Mouse (Mus musculus): Measurements from ENCODE around the gene Arl4c.
A peak's percentile ranks its signal among the peaks of the same experiment; 100 is the strongest.

Arl4c gene

DNA sequence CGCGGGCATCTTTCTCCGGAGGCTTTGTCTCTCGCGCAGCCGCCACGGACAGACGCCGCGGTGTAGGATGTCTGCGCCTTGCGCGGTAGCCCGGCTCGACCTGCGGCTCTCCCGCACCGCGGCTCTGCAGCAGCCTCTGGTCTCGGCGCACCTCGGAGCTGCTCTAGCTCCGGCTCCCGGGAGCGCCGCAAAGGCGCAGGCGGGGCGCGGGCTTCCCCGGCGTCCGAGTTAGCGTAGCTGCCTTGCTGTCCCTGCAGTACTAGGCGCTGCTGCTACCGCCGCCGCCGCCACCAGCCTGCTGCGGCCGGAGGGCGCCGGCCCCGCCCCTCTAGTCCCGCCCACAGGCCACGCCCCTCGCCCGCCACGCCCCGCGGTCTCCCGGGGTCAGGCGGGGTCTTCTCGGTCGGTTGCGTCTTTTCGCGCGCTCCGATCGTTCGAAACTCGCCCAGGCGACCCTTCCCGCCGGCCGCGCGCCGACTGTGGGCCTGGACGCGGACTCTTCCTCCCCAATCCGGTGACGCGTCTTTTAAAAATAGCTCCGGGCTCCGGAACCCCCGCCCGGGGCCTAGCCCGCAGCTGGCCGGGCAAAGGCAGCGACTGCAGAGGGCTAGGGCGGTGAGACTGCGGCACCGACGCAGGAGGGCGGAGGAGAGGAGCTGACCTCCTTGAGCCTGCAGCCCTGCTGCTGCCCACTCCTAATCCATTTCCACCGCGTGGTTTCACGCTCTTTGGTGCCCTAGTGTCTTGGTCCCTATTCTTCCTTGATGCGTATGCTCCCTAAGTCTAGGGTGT lies at the start of gene Arl4c:
Gene Arl4c (minus strand): TSS at position 352 of the 792 bp plus-strand sequence.
- DNase-seq: peak; percentile 71 to 87

DNA sequence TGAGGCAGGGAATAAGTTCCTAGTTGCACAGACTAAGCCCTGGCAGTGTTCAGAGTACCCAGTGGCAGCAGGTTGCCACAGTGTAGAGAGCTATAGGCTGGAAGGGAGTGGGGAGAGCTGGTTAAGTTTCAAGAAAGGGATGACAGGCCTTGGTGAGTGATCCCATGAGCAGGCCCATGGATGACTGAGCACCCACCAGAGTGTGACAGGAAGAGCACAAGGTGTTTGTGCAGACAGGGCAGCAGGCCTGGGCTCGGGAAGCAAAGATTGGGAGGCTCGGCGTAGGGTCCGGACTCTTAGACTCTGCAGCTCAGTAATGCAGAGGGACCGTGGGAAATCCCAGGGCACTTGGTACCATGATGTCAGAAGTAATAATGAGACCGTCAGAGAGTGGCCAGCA lies 49.3 kb upstream of the Arl4c start:
- DNase-seq: peak; percentile 78 to 79

DNA sequence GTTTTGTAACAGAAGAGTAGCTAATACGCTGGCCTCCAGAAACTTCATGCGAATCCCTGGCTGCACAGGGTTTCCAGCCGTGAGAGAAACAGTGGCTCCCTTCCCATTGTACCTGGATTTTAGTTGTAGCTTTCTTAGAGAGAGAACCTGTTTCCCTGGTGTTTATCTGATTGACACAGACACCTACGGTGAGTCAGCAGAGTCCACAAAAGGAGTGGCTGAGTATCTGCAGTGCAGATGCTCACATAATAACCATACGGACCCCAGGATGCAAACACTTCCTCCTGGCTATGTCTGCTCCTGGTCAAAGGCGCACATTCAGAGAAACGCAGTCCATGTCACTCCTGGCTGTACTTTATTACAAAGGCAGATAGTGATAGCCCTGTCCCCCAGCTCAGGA lies 48.6 kb upstream of the Arl4c start:
- DNase-seq: no peak

DNA sequence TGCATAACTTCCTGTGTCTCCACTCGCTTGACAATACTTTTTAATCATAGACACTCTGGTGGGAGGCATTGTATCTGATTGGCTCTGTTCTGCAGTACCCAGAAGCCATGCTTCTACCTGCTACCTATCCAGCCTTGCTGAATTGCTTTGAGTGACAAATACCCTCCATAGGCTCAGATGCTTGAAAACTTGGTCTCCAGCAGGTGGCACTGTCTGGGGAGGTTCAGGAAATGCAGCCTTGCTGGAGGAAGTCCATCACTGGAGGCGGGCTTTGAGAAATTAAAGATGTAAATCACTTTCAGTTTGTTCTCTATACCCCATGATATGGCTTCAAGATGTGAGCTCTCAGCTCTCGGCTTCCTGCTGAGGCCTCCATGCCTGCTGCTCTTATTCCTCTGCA lies 48.1 kb upstream of the Arl4c start:
- DNase-seq: peak in 1 of 2 experiments; percentile 61

DNA sequence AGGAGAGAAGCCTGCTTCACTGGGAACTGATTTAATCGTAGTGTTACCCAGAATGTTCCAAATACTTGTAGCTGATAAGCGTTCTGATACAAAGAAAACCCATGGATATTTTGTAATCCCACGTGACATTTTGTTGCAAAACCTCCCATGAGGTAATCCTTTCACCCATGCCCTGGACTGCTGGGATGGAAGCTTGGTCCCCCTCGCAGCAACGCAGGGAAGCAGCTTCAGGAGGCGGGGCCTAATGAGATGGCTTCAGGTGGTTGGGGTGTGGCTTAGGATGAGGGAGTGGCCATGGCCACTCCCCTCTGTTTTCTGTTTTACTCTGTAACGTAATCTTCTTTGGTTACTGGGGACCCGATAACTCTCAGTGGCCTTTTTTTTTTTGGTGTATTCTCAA lies 47.1 kb upstream of the Arl4c start:
- DNase-seq: no peak

DNA sequence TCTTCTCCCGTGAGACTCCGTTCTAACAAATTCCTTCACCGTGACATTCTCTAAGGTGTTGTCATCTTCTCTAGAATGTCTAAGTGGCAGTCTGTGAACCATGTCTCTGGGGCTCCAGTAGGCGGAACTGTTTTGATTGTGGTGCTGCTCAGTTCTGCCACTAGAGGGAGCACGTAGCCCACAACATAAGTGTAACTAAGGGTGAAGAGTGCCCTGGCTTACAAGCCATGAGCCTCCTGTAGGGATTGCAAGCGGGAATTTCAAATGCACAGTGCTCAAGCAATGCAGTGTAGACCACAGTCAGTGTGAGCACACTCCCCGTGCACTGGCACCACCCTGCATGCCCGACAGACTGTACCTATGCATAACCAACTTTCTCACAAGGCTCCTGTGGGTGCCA lies 43.2 kb upstream of the Arl4c start:
- peak; percentile 79 to 85 for DNase-seq

DNA sequence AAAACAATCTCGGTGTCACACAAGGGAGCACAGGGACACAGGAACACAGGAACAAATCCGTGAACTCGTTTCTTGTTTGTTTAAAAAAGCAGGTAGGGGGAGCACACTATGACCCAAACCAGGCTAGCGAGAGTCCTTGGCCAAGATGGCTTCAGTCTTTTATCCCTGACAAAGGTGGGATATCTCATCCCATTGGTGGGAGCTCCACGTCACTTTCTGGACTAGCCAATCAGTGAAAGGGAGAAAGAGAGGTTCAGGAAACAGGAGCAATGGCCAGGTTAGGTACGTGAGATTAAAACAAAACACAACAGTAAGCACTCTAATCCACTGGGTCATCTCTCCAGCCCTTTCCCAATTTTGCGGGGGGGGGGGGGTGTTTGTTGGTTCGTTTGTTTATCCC lies 42.2 kb upstream of the Arl4c start:
- DNase-seq: no peak

DNA sequence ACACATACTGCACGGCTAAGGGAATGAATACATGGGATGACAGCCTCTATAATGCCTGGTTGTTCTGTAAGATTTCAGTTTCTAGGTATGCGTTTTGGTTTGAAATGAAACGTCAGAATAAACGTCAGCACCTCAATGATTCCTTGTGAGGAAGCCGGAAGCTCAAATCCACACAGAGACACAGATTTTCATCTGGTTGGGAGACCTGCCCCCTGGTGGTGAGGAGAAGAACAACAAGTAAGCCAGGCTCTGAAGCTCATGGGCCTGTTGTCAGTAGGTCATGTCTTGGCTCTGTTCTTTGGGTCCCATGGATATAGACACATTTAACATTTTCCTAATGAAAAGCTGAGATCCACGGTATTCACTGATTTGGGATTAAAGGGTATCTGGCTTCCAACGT lies 40.4 kb upstream of the Arl4c start:
- DNase-seq: peak; percentile 24 to 70

DNA sequence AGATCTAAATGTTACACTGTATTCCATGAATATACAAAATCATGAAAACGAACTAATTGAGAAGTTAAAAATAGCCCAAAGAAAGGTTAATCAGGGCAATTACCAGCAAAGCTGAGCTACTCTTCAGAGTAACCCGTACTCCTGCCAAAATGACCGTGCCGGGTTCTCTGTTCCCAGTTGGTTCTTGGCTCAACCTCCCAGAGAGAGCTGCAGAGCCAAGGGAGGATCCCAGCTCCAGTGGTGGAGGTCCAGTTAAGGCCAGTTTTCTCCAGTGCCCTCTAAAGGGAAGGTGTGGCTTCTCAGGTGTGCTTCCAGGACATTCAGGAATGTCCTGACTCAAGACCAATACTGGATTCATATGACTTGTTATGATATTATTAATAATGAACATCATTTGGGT lies 37.5 kb upstream of the Arl4c start:
- DNase-seq: no peak

DNA sequence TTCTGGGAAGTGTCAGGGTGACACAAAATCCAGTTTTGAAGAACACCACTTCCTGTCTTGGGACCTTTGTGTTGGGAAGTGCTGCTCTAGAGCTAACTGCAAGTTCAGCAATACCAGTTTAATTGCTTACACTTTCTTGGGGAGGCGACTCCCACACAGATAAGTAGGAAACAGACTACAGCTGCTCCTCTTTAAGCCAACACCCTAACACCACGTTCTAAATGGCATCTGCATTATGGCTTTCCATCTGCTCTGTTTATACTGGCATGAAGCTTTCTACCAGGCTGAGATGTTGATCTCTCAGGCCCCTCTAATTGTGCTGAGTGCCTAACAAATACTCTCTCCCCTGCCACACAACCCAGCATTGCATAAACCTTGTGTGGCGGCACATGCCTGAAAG lies 36.9 kb upstream of the Arl4c start:
- DNase-seq: no peak

DNA sequence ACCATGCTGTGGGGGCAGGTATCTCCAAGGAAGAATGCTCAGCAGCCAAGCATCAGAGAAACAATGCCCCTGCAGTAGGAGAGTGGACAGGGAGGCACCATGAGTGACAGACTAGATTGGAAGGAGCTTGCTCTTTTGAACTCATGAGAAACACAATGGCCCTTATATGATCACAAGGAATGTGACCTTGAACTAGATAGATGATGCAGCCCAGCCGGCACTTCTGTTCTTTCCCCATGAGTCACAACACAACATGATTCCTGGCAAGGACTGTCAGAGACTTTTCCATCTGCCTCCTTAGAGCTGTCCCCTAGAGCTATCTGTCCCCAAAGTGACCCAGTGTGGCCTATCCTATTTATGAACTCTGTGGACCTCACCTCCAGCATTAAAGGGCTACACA lies 27.5 kb upstream of the Arl4c start:
- no peak for DNase-seq

DNA sequence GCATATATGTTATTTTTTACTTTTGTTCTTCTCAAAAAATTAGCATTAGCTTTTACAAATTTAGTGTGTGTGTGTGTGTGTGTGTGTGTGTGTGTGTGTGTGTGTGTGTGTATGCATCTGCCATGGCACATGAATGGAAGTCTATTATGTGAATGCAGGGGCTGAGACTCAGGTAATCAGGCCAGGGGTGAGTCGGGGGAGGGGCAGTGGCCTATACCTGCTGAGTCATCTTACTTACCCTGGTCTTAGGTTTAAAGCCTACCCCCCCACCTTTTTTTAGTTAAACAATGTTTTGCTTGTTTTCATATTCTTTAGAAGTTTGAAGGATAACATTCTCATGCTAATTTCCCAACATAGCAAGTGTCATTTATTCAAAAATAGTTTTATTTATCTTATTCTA lies 25.3 kb upstream of the Arl4c start:
- DNase-seq: no peak

DNA sequence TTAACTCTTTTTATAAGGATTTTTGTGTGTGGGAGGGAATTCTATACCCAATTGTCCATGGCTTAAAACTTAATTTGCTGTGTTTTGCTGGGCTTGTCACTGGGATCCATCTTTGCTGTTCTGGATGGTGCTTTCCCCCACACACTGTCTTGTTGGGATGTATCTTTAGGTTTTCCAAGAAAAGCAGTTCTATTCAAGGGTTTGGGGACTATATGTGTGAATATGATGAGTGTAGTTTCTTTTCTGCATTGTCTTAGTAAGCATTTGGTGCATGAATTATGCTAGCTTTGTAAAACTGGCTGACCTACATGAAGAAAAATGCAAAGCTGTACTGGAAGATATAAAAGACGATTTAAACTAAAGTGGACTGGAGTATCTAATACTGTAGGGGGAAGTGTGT lies 23.7 kb upstream of the Arl4c start:
- no peak for DNase-seq

DNA sequence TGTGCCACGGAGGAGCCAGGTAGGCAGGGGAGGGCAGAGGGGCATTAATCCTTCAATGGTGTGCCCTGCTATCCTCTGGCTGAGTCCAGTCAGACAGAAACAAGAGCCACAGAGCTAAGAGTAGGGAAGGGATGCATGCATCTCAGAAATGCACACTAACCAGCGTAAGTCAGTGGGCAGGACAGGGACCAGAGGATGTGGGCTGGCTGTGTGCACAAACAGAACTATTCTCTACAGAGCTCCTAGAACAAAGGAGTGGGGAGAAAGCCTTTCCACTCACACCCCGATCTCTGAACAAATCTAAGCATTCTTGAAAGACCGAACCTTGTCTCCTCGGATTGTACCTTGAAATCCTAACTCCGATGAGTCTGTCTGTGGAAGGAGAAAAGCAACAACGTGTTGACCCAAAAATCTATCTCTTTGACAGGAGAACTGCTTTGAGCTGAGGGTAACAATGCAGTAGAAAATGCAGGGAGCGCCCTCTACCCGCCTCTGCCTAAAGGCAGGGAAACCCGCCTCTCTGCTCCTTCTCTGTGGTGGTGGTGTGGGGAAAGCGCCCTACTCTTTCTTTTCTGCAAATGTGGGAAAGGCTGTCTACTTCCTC lies 18.7 kb upstream of the Arl4c start:
- DNase-seq: no peak

DNA sequence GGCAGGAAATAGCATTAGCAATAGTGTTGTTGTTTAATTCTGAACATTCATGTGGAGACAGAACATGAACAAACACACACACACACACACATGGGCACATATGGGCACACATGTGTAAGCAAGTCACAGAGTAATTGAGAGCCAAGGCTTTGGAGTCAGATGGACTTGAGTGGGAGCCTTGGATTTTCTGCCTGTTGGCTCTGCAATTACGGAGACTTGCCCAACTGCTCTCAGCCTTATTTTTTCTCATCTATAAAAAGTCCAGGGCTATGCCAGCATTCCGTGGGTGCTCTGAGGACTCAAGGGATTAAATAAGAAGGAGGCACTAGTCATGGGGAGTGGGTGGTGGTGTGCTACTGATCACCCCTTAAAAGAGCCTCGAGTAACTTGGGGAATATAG lies 16.5 kb upstream of the Arl4c start:
- DNase-seq: no peak

DNA sequence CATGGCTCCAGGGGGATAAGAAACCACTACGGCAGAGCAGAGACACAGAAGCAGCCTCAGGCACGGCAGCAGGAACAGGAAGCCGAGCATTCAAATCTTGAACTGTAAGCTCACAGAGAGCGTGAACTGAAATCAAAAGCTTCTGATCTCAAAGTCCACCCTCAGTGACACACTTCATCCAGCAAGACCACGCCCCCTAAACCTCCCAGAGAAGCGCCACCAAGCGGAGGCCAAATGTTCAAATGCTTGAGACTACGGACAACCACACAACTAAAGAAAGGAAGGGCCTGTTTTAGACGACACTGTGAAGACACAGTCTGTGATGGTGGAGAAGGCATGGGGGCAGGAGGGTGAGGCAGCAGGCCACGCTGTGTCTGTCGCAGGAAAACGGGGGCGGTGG lies 15.7 kb upstream of the Arl4c start:
- no peak for DNase-seq

DNA sequence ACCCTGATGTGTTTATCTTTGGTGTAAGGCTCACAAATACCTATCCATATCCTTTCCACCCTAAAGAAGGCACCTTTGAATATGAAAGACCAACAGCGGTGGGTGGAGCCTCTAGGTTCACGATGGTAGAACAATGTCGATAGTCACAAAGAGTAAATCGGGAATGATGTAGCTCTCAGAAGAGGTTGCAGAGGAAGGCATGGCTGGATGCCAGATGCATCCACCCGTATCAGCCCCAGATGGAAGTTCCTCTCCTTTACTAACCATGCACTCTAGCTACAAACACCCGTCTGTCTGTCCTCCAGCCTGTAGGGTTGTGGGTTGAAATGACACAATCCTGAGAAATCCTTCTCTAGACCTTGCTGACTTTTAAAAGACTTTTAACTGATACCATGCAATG lies 10.0 kb upstream of the Arl4c start:
- DNase-seq: peak; percentile 20 to 62

DNA sequence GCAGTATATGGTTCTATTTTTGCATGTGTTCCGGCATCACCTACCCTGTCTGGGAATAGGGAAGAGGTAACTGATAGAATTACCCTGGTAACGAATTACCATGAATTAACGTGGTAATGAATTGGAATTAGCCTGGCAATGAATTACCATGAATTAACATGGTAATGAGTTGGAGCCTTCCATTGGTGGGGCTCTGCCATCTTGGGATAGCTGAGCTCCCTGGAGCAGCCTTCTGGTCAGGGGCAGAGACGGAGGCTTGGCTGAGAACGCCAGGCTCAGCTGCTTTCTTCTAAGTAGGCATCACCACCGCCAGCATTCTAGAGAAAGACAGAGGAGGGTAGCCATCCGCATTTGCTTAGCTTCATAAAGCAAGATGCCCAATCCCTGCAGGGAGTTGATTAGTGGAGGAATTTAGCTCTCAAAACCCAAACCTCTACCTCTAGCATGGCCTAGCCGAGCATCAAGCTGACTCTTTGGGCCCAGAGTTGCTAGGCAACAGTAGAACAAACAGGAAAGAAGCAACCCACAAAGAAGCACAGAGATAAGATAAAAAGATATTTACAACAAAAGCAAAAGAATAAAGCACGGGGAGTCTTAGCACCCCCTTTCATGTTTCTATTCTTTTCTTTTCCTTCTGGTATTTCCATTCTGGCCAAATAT lies 6.8 kb upstream of the Arl4c start:
- DNase-seq: no peak

DNA sequence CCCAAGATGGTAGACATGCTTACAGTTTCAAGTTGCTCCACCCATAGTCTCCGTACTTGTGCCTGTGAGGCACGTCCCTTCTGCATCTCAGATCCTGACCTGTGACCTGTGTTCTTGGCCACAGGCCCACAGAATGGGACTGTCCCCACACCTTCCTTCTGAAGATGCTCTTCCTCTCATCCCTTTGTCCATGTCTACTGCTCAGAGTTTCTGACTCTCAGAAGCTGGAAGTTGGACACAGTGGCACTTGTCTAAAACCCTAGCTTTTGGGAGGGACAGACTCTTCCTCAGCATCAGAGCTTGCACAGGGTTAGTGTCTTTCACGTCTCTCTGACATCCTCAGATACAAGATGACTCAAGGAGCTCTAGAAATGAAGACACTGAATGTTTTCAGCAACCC lies 6.2 kb upstream of the Arl4c start:
- DNase-seq: no peak

DNA sequence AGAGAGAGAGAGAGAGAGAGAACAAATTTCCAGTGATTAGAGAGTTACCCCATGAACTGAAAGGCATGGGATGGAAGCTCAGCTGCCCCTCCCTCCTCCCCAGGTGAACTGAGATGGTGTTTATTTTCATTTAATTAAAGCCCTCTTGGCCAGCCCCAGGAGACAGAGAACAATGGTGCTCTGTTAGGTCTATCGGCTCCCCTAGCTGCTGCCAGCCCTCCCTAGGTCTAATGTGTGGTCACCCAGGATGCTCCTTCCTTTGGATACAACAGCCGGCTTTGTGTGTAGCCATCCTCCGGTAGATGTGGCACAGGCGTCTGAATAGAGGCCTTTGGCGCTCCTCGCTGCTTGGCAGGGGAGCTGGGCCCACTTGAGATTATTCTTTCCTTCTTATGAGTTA lies 5.5 kb upstream of the Arl4c start:
- DNase-seq: no peak

DNA sequence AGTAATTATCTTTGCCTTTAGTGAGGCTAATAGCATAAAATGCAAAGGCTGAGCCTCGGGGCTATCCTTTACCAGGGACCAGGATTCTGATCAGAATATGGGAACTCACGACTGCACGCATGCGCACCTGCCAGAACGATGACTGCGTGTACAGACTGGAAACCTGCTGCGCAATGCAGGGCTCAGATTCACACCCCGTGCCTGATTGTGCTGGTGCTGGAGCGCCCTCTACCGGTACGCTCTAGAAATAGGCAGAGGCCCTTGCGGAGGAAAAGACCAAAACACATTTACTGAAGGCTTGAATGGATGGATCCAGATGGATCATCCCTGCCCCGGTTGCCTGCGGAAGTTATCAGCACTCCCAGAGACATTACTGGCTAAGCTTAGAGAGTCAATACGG lies 3.8 kb upstream of the Arl4c start:
- DNase-seq: peak; percentile 88 to 96

DNA sequence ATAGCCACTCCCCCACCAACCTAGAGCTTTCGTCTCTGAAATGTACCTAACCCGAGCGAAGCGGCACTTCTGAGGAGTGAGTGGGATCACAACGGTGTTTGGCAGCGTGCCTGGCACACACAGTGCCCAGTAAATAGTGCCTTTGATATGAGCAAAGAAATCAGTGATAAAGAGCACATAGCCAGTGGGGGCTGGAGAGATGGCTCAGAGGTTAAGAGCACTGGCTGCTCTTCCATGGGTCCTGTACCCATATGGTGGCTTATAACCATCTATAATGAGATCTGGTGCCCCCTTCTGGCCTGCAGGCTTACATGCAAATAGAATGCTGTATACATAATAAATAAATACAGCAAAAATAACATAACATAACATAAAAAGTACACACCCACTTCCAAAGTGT lies 3.0 kb upstream of the Arl4c start:
- peak; percentile 29 to 67 for DNase-seq

DNA sequence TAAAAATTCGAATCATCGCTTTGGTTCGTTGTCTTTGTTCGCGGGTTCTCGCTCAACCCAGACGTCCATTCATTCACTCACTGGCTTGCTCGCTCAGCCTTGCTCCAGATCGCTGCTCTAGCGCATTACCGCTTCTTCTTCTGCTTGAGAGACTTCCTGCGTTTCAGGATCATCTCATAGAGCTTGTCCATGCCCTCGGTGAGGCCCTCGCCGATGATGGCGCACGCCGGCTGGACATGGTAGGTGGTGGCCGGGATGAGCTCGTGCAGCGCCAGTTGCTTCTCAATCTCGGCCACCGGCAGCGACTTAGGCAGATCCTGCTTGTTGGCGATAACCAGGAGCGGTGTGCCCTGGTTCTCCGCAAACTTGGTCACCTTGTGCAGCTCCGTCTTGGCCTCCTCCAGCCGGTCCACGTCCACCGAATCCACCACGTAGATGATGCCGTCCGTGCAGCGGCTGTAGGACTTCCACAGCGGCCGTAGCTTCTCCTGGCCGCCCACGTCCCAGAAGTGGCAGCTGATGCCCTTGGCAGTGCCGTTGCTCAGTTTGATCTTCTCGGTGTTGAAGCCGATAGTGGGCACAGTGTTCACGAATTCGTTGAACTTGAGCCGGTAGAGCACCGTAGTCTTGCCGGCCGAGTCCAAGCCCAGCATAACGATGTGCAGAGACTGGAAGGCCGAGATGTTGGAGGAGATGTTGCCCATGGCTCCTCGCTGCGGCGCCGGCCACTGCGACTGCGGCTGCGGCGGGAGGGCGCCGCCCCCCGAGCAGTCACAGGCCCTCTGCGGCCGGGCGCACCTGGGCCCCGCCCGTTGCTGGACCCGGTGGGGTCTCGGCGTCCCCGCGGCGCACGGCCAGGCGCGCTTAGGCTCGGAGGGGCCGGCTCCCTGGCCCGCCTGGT lies 810 bp downstream of the Arl4c start:
- peak; percentile 17 to 53 for DNase-seq

All from kidney, postnatal 36 days (tissue).